Comparison of ENCODE assay signal across 8 mouse cellular contexts in the genomic region with DNA sequence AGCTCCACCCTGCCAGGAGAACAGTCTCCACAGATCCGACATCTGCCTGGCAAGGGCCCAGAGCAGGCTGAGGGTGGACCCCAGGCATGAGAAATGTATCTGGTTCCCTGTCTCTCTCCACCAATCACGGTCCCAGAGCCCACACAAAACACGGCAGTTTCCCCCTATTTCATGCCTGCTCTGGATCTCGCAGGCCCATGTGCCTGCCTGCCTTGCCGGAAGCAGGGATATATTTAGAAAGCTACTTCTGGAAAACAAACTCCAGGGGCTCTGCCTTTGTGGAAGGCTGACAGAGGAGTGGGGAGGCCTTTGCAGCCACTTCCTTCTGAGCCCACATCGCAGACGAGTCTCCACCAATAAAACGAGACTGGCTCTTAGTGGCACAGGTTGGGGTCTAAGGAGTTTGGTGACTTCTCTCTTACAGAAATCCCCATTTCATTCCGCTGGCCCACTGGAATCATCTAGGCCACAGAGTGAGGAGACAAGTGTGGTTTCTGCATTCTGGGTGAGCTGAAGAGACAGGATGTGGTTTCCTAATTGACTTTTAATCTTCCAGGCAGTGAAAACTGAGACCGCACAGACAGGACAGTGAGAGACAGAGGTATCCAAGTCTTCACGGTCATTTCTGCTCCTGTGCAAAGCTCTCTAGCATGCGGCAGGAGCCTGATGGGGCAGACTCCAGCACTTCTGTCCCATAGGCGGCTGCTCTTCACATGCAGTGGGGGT. TPM values are rescaled to one million over a fixed set of nuclear protein-coding genes. Genes with fewer than 3 reads are reported as not detected.
A peak's percentile ranks its signal among the peaks of the same experiment; 100 is the strongest.
DNase-seq lines count a peak whose midpoint lies in the region; ATAC-seq lines count a peak whose summit lies in the region.

No protein-coding gene starts in this region.

- no peaks in the 10 kb centered on the region for H3K9me3 ChIP-seq in forebrain, embryonic 16.5 days (ENCODE audit: control insufficient read depth, low read length)
- H3K9me3 ChIP-seq in midbrain, embryonic 16.5 days (replicated peaks; ENCODE audit: control insufficient read depth, low read length, poor library complexity, severe bottlenecking): no peaks in the 10 kb centered on the region

- no peak overlapping the region for H3K4me3 ChIP-seq in forebrain, embryonic 16.5 days (replicated peaks; ENCODE audit: low read length)
- H3K4me3 ChIP-seq in midbrain, embryonic 16.5 days (ENCODE audit: low read depth, low read length): no peak overlapping the region

- peaks cover 15% of the 10 kb centered on the region for H3K4me1 ChIP-seq in forebrain, embryonic 16.5 days (replicated peaks; ENCODE audit: control insufficient read depth, insufficient read depth, low read length)
- H3K4me1 ChIP-seq in midbrain, embryonic 16.5 days (ENCODE audit: control insufficient read depth, insufficient read depth, low read length): peaks cover 8% of the 10 kb centered on the region; the same call in 1 of the 2 replicates

- H3K4me2 ChIP-seq in forebrain, embryonic 16.5 days (ENCODE audit: low read length): no peak overlapping the region
- H3K4me2 ChIP-seq in midbrain, embryonic 16.5 days (ENCODE audit: low read length): no peak overlapping the region

- H3K36me3 ChIP-seq in forebrain, embryonic 16.5 days (ENCODE audit: control insufficient read depth, insufficient read depth): no peaks in the 10 kb centered on the region
- H3K36me3 ChIP-seq in midbrain, embryonic 16.5 days (ENCODE audit: control insufficient read depth, insufficient read depth, low read length): no peaks in the 10 kb centered on the region

- no peak overlapping the region for H3K27ac ChIP-seq in forebrain, embryonic 16.5 days (ENCODE audit: low read length)
- 0 out of 2 replicates have a peak overlapping the region, but pooled peaks have one; percentile 13 for H3K27ac ChIP-seq in midbrain, embryonic 16.5 days (ENCODE audit: low read length)

- WGBS in forebrain, embryonic 16.5 days: 46% methylated on average over 13 of the region's 13 CpGs
- 60% methylated on average over 13 of the region's 13 CpGs for WGBS in midbrain, embryonic 16.5 days

- intact Hi-C loops in left cerebral cortex, postnatal 10 days (cut with DNase I): no loop called here

- no peak overlapping the region for H3K9ac ChIP-seq in forebrain, embryonic 16.5 days (replicated peaks; ENCODE audit: low read depth, low read length)
- H3K9ac ChIP-seq in midbrain, embryonic 16.5 days (ENCODE audit: low read depth, low read length): no peak overlapping the region

- DNase-seq in adrenal gland, adult 2 months: peak; percentile 22
- no peak for DNase-seq in adrenal gland, postnatal 4 days (ENCODE audit: low spot score in 2 of 2)
- peak; percentile 78 for DNase-seq in induced T-regulatory cell, adult 2 months (ENCODE audit: low read depth)
- peak; percentile 44 to 75 for DNase-seq in left cerebral cortex, postnatal 10 days (ENCODE audit: extremely low spot score in 1 of 2, low spot score in 2 of 2)
- DNase-seq in retina, embryonic 14.5 days (ENCODE audit: low spot score): no peak

- peak; percentile 61 for ATAC-seq in CD4-positive, CD25-positive, alpha-beta regulatory T cell, adult 4 months
- ATAC-seq in forebrain, embryonic 16.5 days: peak; percentile 70
- ATAC-seq in midbrain, embryonic 16.5 days: peak; percentile 50; the same call in 1 of the 2 replicates

- H3K27me3 ChIP-seq in forebrain, embryonic 16.5 days (replicated peaks; ENCODE audit: control insufficient read depth, insufficient read depth, low read length): no peaks in the 10 kb centered on the region
- H3K27me3 ChIP-seq in midbrain, embryonic 16.5 days (ENCODE audit: control insufficient read depth, insufficient read depth, low read depth, low read length): no peaks in the 10 kb centered on the region

RNA-seq across cellular contexts. Expression of a gene that starts 54.6 kb away (rescaled TPM):
- 1 to 10 TPM in 1 of 2 experiments, under 1 TPM in 1; 0.73 to 1.6 TPM for total RNA-seq in adrenal gland, adult 2 months (2021)
- 1.8 and 3.3 TPM in 2 replicates for polyA plus RNA-seq in adrenal gland, adult 2 months (2012; rRNA removed)
- 1 to 10 TPM in 1 of 2 experiments, under 1 TPM in 1; 0.76 to 1.2 TPM for total RNA-seq in adrenal gland, postnatal 4 days (2021)
- not detected for polyA plus RNA-seq in CD4-positive, CD25-positive, alpha-beta regulatory T cell, adult 4 months (2017; shearing (Covaris generic))
- polyA plus RNA-seq in forebrain, embryonic 16.5 days (2015; fragmentation: Nextera tagmentation; extraction: Ambion mirVana): not detected in 2 replicates
- total RNA-seq in left cerebral cortex, postnatal 10 days (2021): not detected
- not detected in 2 replicates for polyA plus RNA-seq in midbrain, embryonic 16.5 days (2015; fragmentation: Nextera tagmentation; extraction: Ambion mirVana)

Comparison
In these comparisons a context has a peak if more than half of its experiments do, and no peak if none do; other contexts are left out.
1. DNase-seq: peak in adrenal gland, adult 2 months (single experiment), induced T-regulatory cell, adult 2 months (single experiment) and left cerebral cortex, postnatal 10 days (2 of 2); none in adrenal gland, postnatal 4 days (0 of 2) and retina, embryonic 14.5 days (single experiment).
2. Peak in every context shown above with its lines, with median percentiles within 50 percentile points of each other: ATAC-seq.